Mouse (Mus musculus): ENCODE measurements at regions not wholly inside any gene's neighbourhood (a gene's known extent, or its start where the extent isn't known, plus 50 kb on each side); places are given as distances from the start of the nearest gene placed in this dataset.
"Not testable (repeated sequence)": the region's sequence is repeated elsewhere in the genome, so short reads cannot be mapped to it uniquely, and the experiment has no call there.

GRCm38 (mm10) chr5:89354936-89355335 lies 102.8 kb downstream of the Gc start:
- not testable (repeated sequence) for DNase-seq (ENCODE audit: low spot score in 2 of 2)

GRCm38 (mm10) chr5:89347771-89348170 lies 109.9 kb downstream of the Gc start:
- no peak for DNase-seq (ENCODE audit: low spot score in 2 of 2)

- DNase-seq (ENCODE audit: low spot score in 2 of 2) = peak in 1 of 2 experiments; percentile 5
These were observed 117.2 kb downstream of the Gc start for GRCm38 (mm10) chr5:89340532-89340931.

- DNase-seq (ENCODE audit: low spot score in 2 of 2) = no peak
These were observed 119.6 kb downstream of the Gc start for GRCm38 (mm10) chr5:89337966-89338657.

All from left cerebral cortex, adult 18-20 months (tissue).